Mouse (Mus musculus) olfactory bulb, adult 2 months (tissue): ENCODE results near the gene Slc25a11. TPM values are rescaled to one million over a fixed set of nuclear protein-coding genes. Genes with fewer than 3 reads are reported as not detected.

Experiments used
- H3K27ac ChIP-seq: fragments of 200-500 bp; 2 replicates; pipeline ENCODE4 v1.5.1; 2012; ENCODE audit warnings: low read depth, low read length; ENCODE audit not compliant: insufficient read depth
- H3K4me1 ChIP-seq: fragments of 200-500 bp; 2 replicates; pipeline ENCODE4 v1.6.1; 2012; ENCODE audit warnings: low read length; ENCODE audit not compliant: control insufficient read depth, insufficient read depth
- H3K4me3 ChIP-seq: fragments of 200-500 bp; 2 replicates; pipeline ENCODE4 v1.5.1; 2012; ENCODE audit warnings: mild to moderate bottlenecking, low read depth, low read length, moderate library complexity; ENCODE audit not compliant: insufficient read depth
- CTCF ChIP-seq: fragments of 200-500 bp; IDR thresholded peaks from 2 replicates; pipeline ENCODE4 v1.5.1; 2012; ENCODE audit warnings: low read depth, mild to moderate bottlenecking, low read length, moderate library complexity; ENCODE audit not compliant: insufficient read depth
- POLR2A ChIP-seq: fragments of 200-500 bp; IDR thresholded peaks from 2 replicates; pipeline ENCODE4 v1.6.1; 2012; ENCODE audit warnings: mild to moderate bottlenecking, low read depth, low read length, moderate library complexity; ENCODE audit not compliant: insufficient read depth
- WGBS: fragments of 180-500 bp; shearing (Covaris S2); methylation state at CpG from one replicate; pipeline ENCODE4 v1.1.7; 2018; 5-methylcytosine and 5-hydroxymethylcytosine counted together
- polyA plus RNA-seq: library from polyadenylated mRNA; stranded (reverse); fragments of >200 nt; gene quantifications from 2 replicates; pipeline ENCODE4 v1.2.4, GENCODE M21; 2012; ENCODE audit warnings: low replicate concordance; ENCODE audit not compliant: missing spikeins, insufficient read depth, insufficient read length

Slc25a11 gene
- polyA plus RNA-seq, 1 experiment, result not detected

- peak overlapping the region; percentile 70 for H3K4me3 ChIP-seq
- H3K4me1 ChIP-seq, result peaks cover 15% of the 10 kb centered on the region
- H3K27ac ChIP-seq, result peak overlapping the region; percentile 96
- TF ChIP-seq POLR2A, result no peak
- no peak for TF ChIP-seq CTCF
- WGBS, result under 1% methylated on average over 31 of the region's 31 CpGs
Measured at GRCm38 (mm10) chr11:70669582-70670345, 22.5 kb upstream of the Slc25a11 start.

- H3K27ac ChIP-seq, result peak within 1 kb of the TSS; percentile 96
- TF ChIP-seq POLR2A (peak; percentile 86), CTCF (no peak)
- peak within 1 kb of the TSS; percentile 70 for H3K4me3 ChIP-seq
- WGBS, result under 1% methylated on average over 44 of the region's 44 CpGs
- H3K4me1 ChIP-seq, result peaks cover 15% of the 10 kb centered on the region
Measured at GRCm38 (mm10) chr11:70668771-70669505, 21.7 kb upstream of the Slc25a11 start, which contains the start of gene Spag7. Gene Spag7 (minus strand): TSS chr11:70669416.

- Histone ChIP-seq H3K27ac (peak overlapping the region; percentile 14; the same call in 1 of the 2 replicates), H3K4me3 (peak overlapping the region; percentile 50), H3K4me1 (peaks cover 15% of the 10 kb centered on the region)
- WGBS, result under 1% methylated on average over 15 of the region's 15 CpGs
- no peak for TF ChIP-seq POLR2A
Measured at GRCm38 (mm10) chr11:70668335-70668770, 21.1 kb upstream of the Slc25a11 start.

- no peak overlapping the region for H3K27ac ChIP-seq
Measured at GRCm38 (mm10) chr11:70667271-70668150, 20.2 kb upstream of the Slc25a11 start.

GRCm38 (mm10) chr11:70666687-70667086, 19.4 kb upstream of the Slc25a11 start:
- WGBS, result 95% methylated on average over 8 of the region's 8 CpGs
- H3K4me3 ChIP-seq, result no peak overlapping the region

More at GRCm38 (mm10) chr11:70667271-70668150, 20.2 kb upstream of the Slc25a11 start:
- TF ChIP-seq CTCF, result no peak
- no peak for TF ChIP-seq POLR2A
- Histone ChIP-seq H3K4me1 (peaks cover 15% of the 10 kb centered on the region), H3K4me3 (no peak overlapping the region)
- WGBS, result 64% methylated on average over 14 of the region's 14 CpGs

GRCm38 (mm10) chr11:70664741-70665140, 17.5 kb upstream of the Slc25a11 start:
- 93% methylated on average over 9 of the region's 9 CpGs for WGBS

More at GRCm38 (mm10) chr11:70666687-70667086, 19.4 kb upstream of the Slc25a11 start:
- Histone ChIP-seq H3K27ac (no peak overlapping the region), H3K4me1 (peaks cover 13% of the 10 kb centered on the region)
- TF ChIP-seq POLR2A, result no peak
- no peak for TF ChIP-seq CTCF

GRCm38 (mm10) chr11:70663957-70664356, 16.7 kb upstream of the Slc25a11 start:
- H3K4me1 ChIP-seq, result no peaks in the 10 kb centered on the region
- 82% methylated on average over 6 of the region's 6 CpGs for whole genome bisulfite sequencing

More at GRCm38 (mm10) chr11:70664741-70665140, 17.5 kb upstream of the Slc25a11 start:
- TF ChIP-seq CTCF (no peak), POLR2A (no peak)
- no peak overlapping the region for H3K4me3 ChIP-seq
- H3K4me1 ChIP-seq, result no peaks in the 10 kb centered on the region
- H3K27ac ChIP-seq, result no peak overlapping the region

GRCm38 (mm10) chr11:70663101-70663500, 15.8 kb upstream of the Slc25a11 start:
- H3K27ac ChIP-seq, result no peak overlapping the region
- H3K4me1 ChIP-seq, result no peaks in the 10 kb centered on the region
- no peak for TF ChIP-seq POLR2A
- no peak overlapping the region for H3K4me3 ChIP-seq
- WGBS, result 92% methylated on average over 8 of the region's 8 CpGs

More at GRCm38 (mm10) chr11:70663957-70664356, 16.7 kb upstream of the Slc25a11 start:
- Histone ChIP-seq H3K27ac (no peak overlapping the region), H3K4me3 (no peak overlapping the region)
- TF ChIP-seq POLR2A, result no peak
- TF ChIP-seq CTCF, result no peak

GRCm38 (mm10) chr11:70660571-70660970, 13.3 kb upstream of the Slc25a11 start:
- Histone ChIP-seq H3K27ac (no peak overlapping the region), H3K4me1 (peaks cover 11% of the 10 kb centered on the region), H3K4me3 (no peak overlapping the region)
- TF ChIP-seq CTCF (no peak), POLR2A (no peak)
- 91% methylated on average over 8 of the region's 8 CpGs for WGBS
